Mouse (Mus musculus): Measurements from ENCODE around the gene Tlr12. TPM values are rescaled to one million over a fixed set of nuclear protein-coding genes. Genes with fewer than 3 reads are reported as not detected.
A peak's percentile ranks its signal among the peaks of the same experiment; 100 is the strongest.

Tlr12 gene
- polyA plus RNA-seq, 1 experiment = 16.1 TPM

GRCm38 (mm10) chr4:128654505-128655381, 36.3 kb upstream of the Tlr12 start, which contains the start of gene Phc2:
Gene Phc2, plus strand, starts transcription at chr4:128654702.
- Histone ChIP-seq H3K4me1 (ENCODE audit: control insufficient read depth, insufficient read depth, low read length) (peaks cover 8% of the 10 kb centered on the region), H3K36me3 (ENCODE audit: control insufficient read depth, insufficient read depth, low read length) (no peaks in the 10 kb centered on the region), H3K27ac (ENCODE audit: insufficient read depth, low read depth, low read length) (peak within 1 kb of the TSS; percentile 60), H3K4me3 (ENCODE audit: insufficient read depth, low read depth, low read length) (peak within 1 kb of the TSS; percentile 73), H3K27me3 (replicated peaks; ENCODE audit: control insufficient read depth, insufficient read depth, low read length) (no peaks in the 10 kb centered on the region)
- 0 out of 2 replicates have a peak, but pooled peaks have one; percentile 12 for TF ChIP-seq CTCF (conservative IDR thresholded peaks at IDR 0.05; ENCODE audit: insufficient read depth, insufficient read length, low read depth, low read length)
- TF ChIP-seq POLR2A (IDR thresholded peaks at IDR 0.05; ENCODE audit: low read depth, low read length) = no peak
- WGBS = 1% methylated on average over 85 of the region's 85 CpGs
- DNase-seq = peak; percentile 98

- H3K27me3 ChIP-seq (replicated peaks; ENCODE audit: control insufficient read depth, insufficient read depth, low read length) = no peaks in the 10 kb centered on the region
- DNase-seq = no peak
- H3K4me1 ChIP-seq (ENCODE audit: control insufficient read depth, insufficient read depth, low read length) = peaks cover 22% of the 10 kb centered on the region
- no peak overlapping the region for H3K4me3 ChIP-seq (ENCODE audit: insufficient read depth, low read depth, low read length)
- no peak overlapping the region for H3K27ac ChIP-seq (ENCODE audit: insufficient read depth, low read depth, low read length)
- 57% methylated on average over 5 of the region's 5 CpGs for WGBS
- TF ChIP-seq POLR2A (IDR thresholded peaks at IDR 0.05; ENCODE audit: low read depth, low read length) (no peak), CTCF (conservative IDR thresholded peaks at IDR 0.05; ENCODE audit: insufficient read depth, insufficient read length, low read depth, low read length) (no peak)
- no peaks in the 10 kb centered on the region for H3K36me3 ChIP-seq (ENCODE audit: control insufficient read depth, insufficient read depth, low read length)
These were observed 34.3 kb upstream of the Tlr12 start for GRCm38 (mm10) chr4:128652584-128653298.

- Histone ChIP-seq H3K4me3 (ENCODE audit: insufficient read depth, low read depth, low read length) (no peak overlapping the region), H3K27ac (ENCODE audit: insufficient read depth, low read depth, low read length) (no peak overlapping the region), H3K36me3 (ENCODE audit: control insufficient read depth, insufficient read depth, low read length) (no peaks in the 10 kb centered on the region), H3K4me1 (ENCODE audit: control insufficient read depth, insufficient read depth, low read length) (peaks cover 32% of the 10 kb centered on the region), H3K27me3 (replicated peaks; ENCODE audit: control insufficient read depth, insufficient read depth, low read length) (no peaks in the 10 kb centered on the region)
- no peak for DNase-seq
- WGBS = 57% methylated on average over 3 of the region's 3 CpGs
- TF ChIP-seq POLR2A (IDR thresholded peaks at IDR 0.05; ENCODE audit: low read depth, low read length) = no peak
- no peak for TF ChIP-seq CTCF (conservative IDR thresholded peaks at IDR 0.05; ENCODE audit: insufficient read depth, insufficient read length, low read depth, low read length)
These were observed 33.1 kb upstream of the Tlr12 start for GRCm38 (mm10) chr4:128651530-128651929.

- 30% methylated on average over 8 of the region's 8 CpGs for WGBS
- Histone ChIP-seq H3K4me1 (ENCODE audit: control insufficient read depth, insufficient read depth, low read length) (peaks cover 25% of the 10 kb centered on the region), H3K27ac (ENCODE audit: insufficient read depth, low read depth, low read length) (peak overlapping the region; percentile 83), H3K4me3 (ENCODE audit: insufficient read depth, low read depth, low read length) (no peak overlapping the region), H3K36me3 (ENCODE audit: control insufficient read depth, insufficient read depth, low read length) (no peaks in the 10 kb centered on the region), H3K27me3 (replicated peaks; ENCODE audit: control insufficient read depth, insufficient read depth, low read length) (no peaks in the 10 kb centered on the region)
- TF ChIP-seq POLR2A (IDR thresholded peaks at IDR 0.05; ENCODE audit: low read depth, low read length) (no peak), CTCF (conservative IDR thresholded peaks at IDR 0.05; ENCODE audit: insufficient read depth, insufficient read length, low read depth, low read length) (no peak)
- DNase-seq = peak; percentile 92
These were observed 30.3 kb upstream of the Tlr12 start for GRCm38 (mm10) chr4:128648567-128649255.

- WGBS = 37% methylated on average over 7 of the region's 7 CpGs
- H3K27ac ChIP-seq (ENCODE audit: insufficient read depth, low read depth, low read length) = peak overlapping the region; percentile 84; the same call in 1 of the 2 replicates
- H3K4me1 ChIP-seq (ENCODE audit: control insufficient read depth, insufficient read depth, low read length) = peaks cover 25% of the 10 kb centered on the region
- no peaks in the 10 kb centered on the region for H3K36me3 ChIP-seq (ENCODE audit: control insufficient read depth, insufficient read depth, low read length)
- H3K4me3 ChIP-seq (ENCODE audit: insufficient read depth, low read depth, low read length) = no peak overlapping the region
- no peaks in the 10 kb centered on the region for H3K27me3 ChIP-seq (replicated peaks; ENCODE audit: control insufficient read depth, insufficient read depth, low read length)
- TF ChIP-seq CTCF (conservative IDR thresholded peaks at IDR 0.05; ENCODE audit: insufficient read depth, insufficient read length, low read depth, low read length) = no peak
- TF ChIP-seq POLR2A (IDR thresholded peaks at IDR 0.05; ENCODE audit: low read depth, low read length) = no peak
- DNase-seq = peak; percentile 17
These were observed 28.3 kb upstream of the Tlr12 start for GRCm38 (mm10) chr4:128646762-128647161.

- no peak for DNase-seq
- Histone ChIP-seq H3K27ac (ENCODE audit: insufficient read depth, low read depth, low read length) (no peak overlapping the region), H3K4me3 (ENCODE audit: insufficient read depth, low read depth, low read length) (no peak overlapping the region), H3K27me3 (replicated peaks; ENCODE audit: control insufficient read depth, insufficient read depth, low read length) (no peaks in the 10 kb centered on the region), H3K36me3 (ENCODE audit: control insufficient read depth, insufficient read depth, low read length) (no peaks in the 10 kb centered on the region), H3K4me1 (ENCODE audit: control insufficient read depth, insufficient read depth, low read length) (peaks cover 25% of the 10 kb centered on the region)
- WGBS = 62% methylated on average over 6 of the region's 6 CpGs
- TF ChIP-seq CTCF (conservative IDR thresholded peaks at IDR 0.05; ENCODE audit: insufficient read depth, insufficient read length, low read depth, low read length) (no peak), POLR2A (IDR thresholded peaks at IDR 0.05; ENCODE audit: low read depth, low read length) (no peak)
These were observed 27.5 kb upstream of the Tlr12 start for GRCm38 (mm10) chr4:128645896-128646295.
